Mouse (Mus musculus) left cerebral cortex, postnatal 14 days (tissue): ENCODE results near the gene Ccdc154. TPM values are rescaled to one million over a fixed set of nuclear protein-coding genes. Genes with fewer than 3 reads are reported as not detected.
A peak's percentile ranks its signal among the peaks of the same experiment; 100 is the strongest.
"Not testable (repeated sequence)": the region's sequence is repeated elsewhere in the genome, so short reads cannot be mapped to it uniquely, and the experiment has no call there.

Experiments used
- DNase-seq, 2 experiments: peaks; one replicate each; pipeline ENCODE4 v3.0.0; 2021 to 2022; ENCODE audit warnings: low spot score in 2 of 2, mixed read lengths in 1 of 2
- intact Hi-C: fragments of 180-260 bp; cut with DNase I; formaldehyde crosslinking; loops from one replicate; pipeline ENCODE4 v1.15.1; 2025
- long read RNA-seq, 2 experiments: library from polyadenylated mRNA; stranded (forward); transcript quantifications; one replicate each; pipeline ENCODE4 v2.0.0; 2021
- total RNA-seq, 2 experiments: library from RNA; stranded (reverse); gene quantifications; 2 replicates each; pipeline ENCODE4 v1.2.3; 2021

Ccdc154 gene
- under 1 TPM in 1 of 2 experiments, not detected in 1; 0.24 TPM for total RNA-seq
- long read RNA-seq, experiment 1 = 0 reads
- long read RNA-seq, experiment 2 = 0 reads

GRCm38 (mm10) chr17:25162161-25162560, at the start of gene Ccdc154:
Ccdc154 (plus strand) TSS chr17:25162461.
- intact Hi-C loops = no loop called here
- no peak for DNase-seq

- DNase-seq = peak in 1 of 2 experiments; percentile 19
- intact Hi-C loops = loop anchor here (5.0 kb wide), 1 partner anchor 67 kb away; the partner anchor contains the start of gene BC003965
Observed at GRCm38 (mm10) chr17:25114908-25115645, 47.2 kb upstream of the Ccdc154 start.

GRCm38 (mm10) chr17:25115664-25116432, 46.4 kb upstream of the Ccdc154 start, which contains the start of gene Telo2:
Telo2 (minus strand) TSS chr17:25115967.
- DNase-seq = peak; percentile 93 to 94
- intact Hi-C loops = loop anchor here (5.0 kb wide), 1 partner anchor 66 kb away; the partner anchor contains the start of gene BC003965

- peak in 1 of 2 experiments; percentile 26 for DNase-seq
- intact Hi-C loops = loop anchor here (5.0 kb wide), 1 partner anchor 65 kb away; the partner anchor contains the start of gene BC003965
Observed at GRCm38 (mm10) chr17:25117263-25117662, 45.0 kb upstream of the Ccdc154 start.

- peak in 1 of 2 experiments; percentile 54 for DNase-seq
- intact Hi-C loops = no loop called here
Observed at GRCm38 (mm10) chr17:25120406-25120805, 41.9 kb upstream of the Ccdc154 start, which contains the start of gene Ptx4. Ptx4 (plus strand) TSS chr17:25120760.

GRCm38 (mm10) chr17:25123979-25124378, 38.3 kb upstream of the Ccdc154 start:
- intact Hi-C loops = no loop called here
- no peak for DNase-seq

- intact Hi-C loops, DNase-seq: not testable (repeated sequence)
Observed at GRCm38 (mm10) chr17:25125442-25126060, 36.7 kb upstream of the Ccdc154 start.

GRCm38 (mm10) chr17:25127079-25127478, 35.2 kb upstream of the Ccdc154 start:
- no peak for DNase-seq
- intact Hi-C loops = no loop called here

GRCm38 (mm10) chr17:25127681-25128080, 34.6 kb upstream of the Ccdc154 start:
- DNase-seq = no peak
- intact Hi-C loops = no loop called here

- intact Hi-C loops = no loop called here
- no peak for DNase-seq
Observed at GRCm38 (mm10) chr17:25130060-25130459, 32.2 kb upstream of the Ccdc154 start.

GRCm38 (mm10) chr17:25133275-25133698, 29.0 kb upstream of the Ccdc154 start, which contains the start of gene Clcn7:
Clcn7 (plus strand) TSS chr17:25133391.
- peak; percentile 94 to 97 for DNase-seq
- intact Hi-C loops = no loop called here

GRCm38 (mm10) chr17:25135622-25136021, 26.6 kb upstream of the Ccdc154 start:
- no peak for DNase-seq
- intact Hi-C loops = no loop called here

GRCm38 (mm10) chr17:25138803-25139202, 23.5 kb upstream of the Ccdc154 start:
- DNase-seq = no peak
- intact Hi-C loops = no loop called here

GRCm38 (mm10) chr17:25139960-25140359, 22.3 kb upstream of the Ccdc154 start:
- intact Hi-C loops = no loop called here
- DNase-seq = no peak

GRCm38 (mm10) chr17:25163387-25163786, 1.1 kb downstream of the Ccdc154 start:
- no peak for DNase-seq
- intact Hi-C loops = no loop called here

- no peak for DNase-seq
- intact Hi-C loops = no loop called here
Observed at GRCm38 (mm10) chr17:25164770-25165169, 2.5 kb downstream of the Ccdc154 start.

- intact Hi-C loops = no loop called here
- no peak for DNase-seq
Observed at GRCm38 (mm10) chr17:25165970-25166671, 3.9 kb downstream of the Ccdc154 start.

- intact Hi-C loops = no loop called here
- no peak for DNase-seq
Observed at GRCm38 (mm10) chr17:25169706-25170105, 7.4 kb downstream of the Ccdc154 start.

GRCm38 (mm10) chr17:25172558-25172957, 10.3 kb downstream of the Ccdc154 start:
- intact Hi-C loops = no loop called here

More at GRCm38 (mm10) chr17:25172558-25172957, 10.3 kb downstream of the Ccdc154 start:
- no peak for DNase-seq
